Mouse (Mus musculus): Measurements from ENCODE around the gene Gxylt2. TPM values are rescaled to one million over a fixed set of nuclear protein-coding genes. Genes with fewer than 3 reads are reported as not detected.

Gene Gxylt2
- polyA plus RNA-seq, 1 experiment from 2014 or later: 9.9 TPM

DNA sequence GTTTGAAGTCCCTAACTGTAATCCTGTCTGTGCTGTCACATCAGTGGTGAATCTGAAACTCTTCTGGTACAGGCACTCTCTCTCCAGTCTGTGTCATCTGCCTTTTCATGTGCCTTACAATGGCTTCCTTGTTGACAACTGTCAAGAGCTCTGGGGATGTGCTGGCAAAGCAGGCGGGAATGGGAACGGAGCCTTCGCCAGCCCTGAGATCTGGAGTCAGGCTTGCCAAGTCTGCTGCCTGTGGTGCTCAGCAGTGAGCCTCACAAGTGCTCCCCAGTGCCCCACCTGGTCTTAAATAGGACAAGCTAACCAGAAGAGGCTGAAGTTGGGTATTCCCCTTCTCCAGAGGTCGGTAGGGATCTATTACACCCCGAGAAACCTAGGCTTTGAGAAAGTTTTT is 3.8 kb upstream of the Gxylt2 start:
- no peak overlapping the region for H3K9ac ChIP-seq (ENCODE audit: low read depth, low read length)
- H3K27ac ChIP-seq: no peak overlapping the region
- H3K36me3 ChIP-seq (ENCODE audit: insufficient read depth, low read length): no peaks in the 10 kb centered on the region
- H3K4me2 ChIP-seq (ENCODE audit: low read length): no peak overlapping the region
- no peak for ATAC-seq (replicated peaks; ENCODE audit: low FRiP score, low read depth)
- H3K9me3 ChIP-seq (replicated peaks; ENCODE audit: low read length): no peaks in the 10 kb centered on the region
- 0 out of 2 replicates have a peak, but pooled peaks cover 4% of the 10 kb centered on the region for H3K4me1 ChIP-seq (replicated peaks; ENCODE audit: insufficient read depth, low read length)
- no peak for DNase-seq (ENCODE audit: low spot score)
- H3K27me3 ChIP-seq (ENCODE audit: insufficient read depth, low read length): 0 out of 2 replicates have a peak, but pooled peaks cover 5% of the 10 kb centered on the region
- TF ChIP-seq CTCF (IDR thresholded peaks at IDR 0.05; ENCODE audit: low read depth): no peak
- 79% methylated on average over 5 of the region's 5 CpGs for WGBS
- H3K4me3 ChIP-seq (replicated peaks; ENCODE audit: low read depth, low read length): no peak overlapping the region

DNA sequence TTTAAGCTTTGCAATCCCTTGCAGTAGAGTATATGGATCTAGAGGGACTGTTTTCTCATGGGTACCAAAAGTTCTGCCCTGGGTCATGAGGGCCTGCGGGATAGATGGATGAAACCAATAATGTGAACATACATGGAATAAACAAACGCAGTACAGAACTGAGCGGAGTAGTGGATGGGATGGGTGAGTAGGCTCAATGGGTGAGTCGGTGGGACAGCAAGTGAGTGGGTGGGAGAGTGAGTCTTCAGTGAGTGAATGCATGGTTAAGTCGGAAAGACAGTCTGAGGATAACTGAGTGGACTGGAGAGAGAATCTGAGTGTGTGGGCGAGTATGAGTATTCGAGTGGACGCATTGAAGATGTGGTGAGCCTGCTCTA is 349 bp upstream of the Gxylt2 start:
- 30% methylated on average over 8 of the region's 8 CpGs for whole genome bisulfite sequencing
- no peak for DNase-seq (ENCODE audit: low spot score)
- ATAC-seq (replicated peaks; ENCODE audit: low FRiP score, low read depth): no peak
- H3K4me2 ChIP-seq (ENCODE audit: low read length): peak overlapping the region; percentile 98
- H3K9ac ChIP-seq (ENCODE audit: low read depth, low read length): no peak overlapping the region
- no peaks in the 10 kb centered on the region for H3K9me3 ChIP-seq (replicated peaks; ENCODE audit: low read length)
- peaks cover 7% of the 10 kb centered on the region; the same call in 1 of the 2 replicates for H3K4me1 ChIP-seq (replicated peaks; ENCODE audit: insufficient read depth, low read length)
- H3K27me3 ChIP-seq (ENCODE audit: insufficient read depth, low read length): 0 out of 2 replicates have a peak, but pooled peaks cover 5% of the 10 kb centered on the region
- no peak for TF ChIP-seq CTCF (IDR thresholded peaks at IDR 0.05; ENCODE audit: low read depth)
- H3K27ac ChIP-seq: no peak overlapping the region
- H3K36me3 ChIP-seq (ENCODE audit: insufficient read depth, low read length): no peaks in the 10 kb centered on the region
- H3K4me3 ChIP-seq (replicated peaks; ENCODE audit: low read depth, low read length): peak overlapping the region; percentile 61

- 3% methylated on average over 15 of the region's 15 CpGs for WGBS
- Histone ChIP-seq H3K36me3 (ENCODE audit: insufficient read depth, low read length) (no peaks in the 10 kb centered on the region), H3K4me3 (replicated peaks; ENCODE audit: low read depth, low read length) (peak overlapping the region; percentile 61), H3K4me2 (ENCODE audit: low read length) (peak overlapping the region; percentile 98), H3K27me3 (ENCODE audit: insufficient read depth, low read length) (0 out of 2 replicates have a peak, but pooled peaks cover 5% of the 10 kb centered on the region), H3K9ac (ENCODE audit: low read depth, low read length) (peak overlapping the region; percentile 67), H3K9me3 (replicated peaks; ENCODE audit: low read length) (no peaks in the 10 kb centered on the region), H3K27ac (peak overlapping the region; percentile 42; the same call in 1 of the 2 replicates), H3K4me1 (replicated peaks; ENCODE audit: insufficient read depth, low read length) (peaks cover 12% of the 10 kb centered on the region; the same call in 1 of the 2 replicates)
- no peak for ATAC-seq (replicated peaks; ENCODE audit: low FRiP score, low read depth)
- peak; percentile 41 for DNase-seq (ENCODE audit: low spot score)
- TF ChIP-seq CTCF (IDR thresholded peaks at IDR 0.05; ENCODE audit: low read depth): no peak
Observed at GRCm38 (mm10) chr6:100705366-100705811, 855 bp downstream of the Gxylt2 start.

GRCm38 (mm10) chr6:100706861-100707260 is 2.3 kb downstream of the Gxylt2 start:
- H3K27ac ChIP-seq: no peak overlapping the region
- H3K27me3 ChIP-seq (ENCODE audit: insufficient read depth, low read length): 0 out of 2 replicates have a peak, but pooled peaks cover 5% of the 10 kb centered on the region
- H3K4me2 ChIP-seq (ENCODE audit: low read length): no peak overlapping the region
- ATAC-seq (replicated peaks; ENCODE audit: low FRiP score, low read depth) (no peak), DNase-seq (ENCODE audit: low spot score) (no peak)
- 80% methylated on average over 6 of the region's 6 CpGs for WGBS
- peaks cover 12% of the 10 kb centered on the region; the same call in 1 of the 2 replicates for H3K4me1 ChIP-seq (replicated peaks; ENCODE audit: insufficient read depth, low read length)
- H3K9me3 ChIP-seq (replicated peaks; ENCODE audit: low read length): no peaks in the 10 kb centered on the region
- H3K9ac ChIP-seq (ENCODE audit: low read depth, low read length): no peak overlapping the region
- no peak overlapping the region for H3K4me3 ChIP-seq (replicated peaks; ENCODE audit: low read depth, low read length)
- no peak for TF ChIP-seq CTCF (IDR thresholded peaks at IDR 0.05; ENCODE audit: low read depth)
- no peaks in the 10 kb centered on the region for H3K36me3 ChIP-seq (ENCODE audit: insufficient read depth, low read length)

GRCm38 (mm10) chr6:100707557-100707956 is 3.0 kb downstream of the Gxylt2 start:
- H3K9me3 ChIP-seq (replicated peaks; ENCODE audit: low read length): no peaks in the 10 kb centered on the region
- H3K4me3 ChIP-seq (replicated peaks; ENCODE audit: low read depth, low read length): no peak overlapping the region
- H3K36me3 ChIP-seq (ENCODE audit: insufficient read depth, low read length): no peaks in the 10 kb centered on the region
- no peak overlapping the region; the same call in 1 of the 2 replicates for H3K4me2 ChIP-seq (ENCODE audit: low read length)
- DNase-seq (ENCODE audit: low spot score) (peak; percentile 68), ATAC-seq (replicated peaks; ENCODE audit: low FRiP score, low read depth) (no peak)
- 0 out of 2 replicates have a peak, but pooled peaks cover 5% of the 10 kb centered on the region for H3K27me3 ChIP-seq (ENCODE audit: insufficient read depth, low read length)
- H3K4me1 ChIP-seq (replicated peaks; ENCODE audit: insufficient read depth, low read length): peaks cover 12% of the 10 kb centered on the region; the same call in 1 of the 2 replicates
- H3K9ac ChIP-seq (ENCODE audit: low read depth, low read length): no peak overlapping the region
- no peak overlapping the region for H3K27ac ChIP-seq
- 57% methylated on average over 7 of the region's 7 CpGs for WGBS
- TF ChIP-seq CTCF (IDR thresholded peaks at IDR 0.05; ENCODE audit: low read depth): no peak

DNA sequence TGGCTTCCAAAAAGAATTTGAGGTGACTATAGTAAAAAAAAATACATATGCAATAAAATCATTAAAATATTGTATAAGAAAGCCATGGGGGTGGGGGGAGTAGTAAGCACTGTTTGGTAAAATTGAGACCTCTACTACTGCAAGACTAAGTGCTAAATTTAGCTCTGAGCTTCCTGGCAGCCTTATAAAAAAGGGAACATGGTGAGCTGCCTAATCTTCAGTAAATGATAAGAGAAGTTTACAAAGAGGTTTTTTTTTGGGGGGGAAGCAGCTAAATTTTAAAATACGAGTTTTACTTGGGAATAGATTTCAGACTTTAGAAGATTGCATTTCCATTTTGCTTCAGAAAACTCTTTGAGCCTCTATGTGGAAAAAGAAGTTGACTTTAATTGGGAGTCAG is 3.7 kb downstream of the Gxylt2 start:
- ATAC-seq (replicated peaks; ENCODE audit: low FRiP score, low read depth) (no peak), DNase-seq (ENCODE audit: low spot score) (no peak)
- TF ChIP-seq CTCF (IDR thresholded peaks at IDR 0.05; ENCODE audit: low read depth): no peak
- Histone ChIP-seq H3K27ac (no peak overlapping the region), H3K4me3 (replicated peaks; ENCODE audit: low read depth, low read length) (no peak overlapping the region), H3K27me3 (ENCODE audit: insufficient read depth, low read length) (0 out of 2 replicates have a peak, but pooled peaks cover 5% of the 10 kb centered on the region), H3K9me3 (replicated peaks; ENCODE audit: low read length) (no peaks in the 10 kb centered on the region), H3K36me3 (ENCODE audit: insufficient read depth, low read length) (no peaks in the 10 kb centered on the region), H3K4me2 (ENCODE audit: low read length) (no peak overlapping the region), H3K4me1 (replicated peaks; ENCODE audit: insufficient read depth, low read length) (peaks cover 12% of the 10 kb centered on the region; the same call in 1 of the 2 replicates), H3K9ac (ENCODE audit: low read depth, low read length) (no peak overlapping the region)
- 91% methylated on average over 1 of the region's 1 CpGs for WGBS
